Mouse (Mus musculus) thymus, postnatal 14 days (tissue): ENCODE data around the gene Ivns1abp.
A peak's percentile ranks its signal among the peaks of the same experiment; 100 is the strongest.
"Not testable (repeated sequence)": the region's sequence is repeated elsewhere in the genome, so short reads cannot be mapped to it uniquely, and the experiment has no call there.

ENCODE experiments used
- DNase-seq: peaks from one replicate; pipeline ENCODE4 v3.0.0; 2021

The Ivns1abp gene

DNA sequence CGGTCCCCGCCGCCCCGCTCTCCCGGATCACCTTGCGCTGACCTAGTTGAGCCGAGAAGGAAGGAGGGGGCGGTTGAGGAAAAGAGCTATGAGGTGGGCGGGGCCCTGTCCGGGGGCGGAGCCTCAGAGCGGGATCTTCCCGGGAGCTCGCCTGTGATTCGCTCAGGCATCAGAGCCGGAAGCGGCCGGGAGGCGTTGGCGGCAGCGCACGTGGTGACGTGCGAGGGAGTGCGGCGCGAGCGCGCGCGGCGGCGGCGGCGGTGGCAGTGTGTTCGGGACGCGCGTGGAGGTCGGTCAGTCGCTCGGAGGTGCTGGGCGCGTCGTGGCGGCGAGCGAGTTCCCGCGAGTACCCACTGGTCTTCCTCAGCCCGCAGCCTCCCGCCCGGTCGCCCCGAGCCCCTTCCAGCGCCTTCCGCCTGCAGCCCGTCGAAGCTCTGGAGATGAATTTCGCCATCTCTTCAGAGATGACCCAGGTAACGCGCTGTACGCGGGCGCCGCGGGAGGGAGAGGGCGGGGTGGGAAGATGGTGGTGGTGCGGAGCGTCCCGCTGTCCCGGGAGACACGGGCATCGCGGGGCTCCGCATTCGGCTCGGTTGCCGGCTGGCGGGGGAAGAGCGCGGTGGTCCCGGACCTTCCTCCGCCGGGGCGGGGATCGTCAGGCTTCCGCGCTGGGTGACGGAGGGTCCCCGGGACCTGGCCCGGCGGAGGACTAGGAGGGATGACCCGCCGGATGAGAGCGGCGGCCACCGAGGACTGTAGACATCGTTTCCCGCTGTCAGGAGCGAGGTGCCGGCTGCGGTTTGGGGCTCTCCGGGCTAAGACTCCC lies at the start of gene Ivns1abp:
Gene Ivns1abp (plus strand): TSS at position 195 of the 826 bp plus-strand sequence.
- DNase-seq = peak; percentile 100

DNA sequence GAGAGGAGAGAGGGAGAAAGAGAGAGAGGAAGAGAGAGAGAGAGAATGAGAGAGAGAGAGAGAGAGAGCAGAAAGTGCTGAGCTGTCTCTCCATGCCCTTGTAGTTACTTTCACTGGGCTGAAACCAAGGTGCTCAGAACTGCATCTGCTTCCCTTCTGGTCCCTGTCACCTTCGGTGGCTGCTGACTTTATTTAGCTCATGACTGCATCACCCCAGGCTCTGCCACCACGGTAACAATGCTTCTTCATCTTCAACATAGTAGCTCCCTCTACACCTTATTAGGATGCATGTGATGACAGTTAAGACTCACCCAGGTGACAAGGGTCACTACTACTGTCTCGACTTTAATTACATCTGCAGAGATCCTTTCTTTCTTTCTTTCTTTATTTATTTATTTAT lies 48.8 kb upstream of the Ivns1abp start:
- DNase-seq = no peak

DNA sequence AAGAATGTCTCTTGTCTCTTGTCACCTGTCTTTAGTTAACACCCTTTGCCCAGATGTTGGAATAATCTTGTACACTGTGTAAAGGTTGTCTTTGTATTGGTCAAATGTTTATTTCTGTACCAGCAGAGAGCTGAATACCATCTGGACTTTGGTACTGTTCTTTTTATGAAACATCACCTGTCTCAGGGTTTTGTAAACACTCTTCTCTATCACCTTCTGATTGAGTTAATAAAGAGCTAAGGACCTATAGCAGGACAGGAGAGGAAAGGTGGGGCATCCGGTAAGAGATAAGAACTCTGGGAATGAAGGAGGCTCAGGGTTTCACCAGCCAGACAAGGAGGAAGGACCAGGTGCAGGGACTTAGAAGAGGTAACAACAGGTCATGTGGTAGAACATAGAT lies 47.7 kb upstream of the Ivns1abp start:
- no peak for DNase-seq

DNA sequence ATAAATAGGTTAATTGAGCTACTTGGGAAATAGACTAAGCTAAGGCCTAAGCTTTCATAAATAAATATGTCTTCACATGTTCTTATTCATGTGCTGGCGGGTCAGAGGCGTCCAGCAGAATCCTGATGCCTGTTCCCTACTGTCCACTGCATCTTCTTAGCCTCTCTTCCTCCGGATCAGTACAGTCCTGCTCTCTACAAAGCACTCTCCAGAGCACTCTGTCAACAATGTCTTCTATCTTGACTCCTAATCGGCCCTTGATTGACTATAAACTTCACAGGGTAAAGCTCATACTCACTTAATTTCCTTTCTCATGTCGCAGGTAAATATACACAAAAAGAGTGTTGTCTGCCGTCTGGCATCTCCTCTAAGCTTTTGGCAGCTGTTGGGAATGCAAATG lies 47.3 kb upstream of the Ivns1abp start:
- no peak for DNase-seq

DNA sequence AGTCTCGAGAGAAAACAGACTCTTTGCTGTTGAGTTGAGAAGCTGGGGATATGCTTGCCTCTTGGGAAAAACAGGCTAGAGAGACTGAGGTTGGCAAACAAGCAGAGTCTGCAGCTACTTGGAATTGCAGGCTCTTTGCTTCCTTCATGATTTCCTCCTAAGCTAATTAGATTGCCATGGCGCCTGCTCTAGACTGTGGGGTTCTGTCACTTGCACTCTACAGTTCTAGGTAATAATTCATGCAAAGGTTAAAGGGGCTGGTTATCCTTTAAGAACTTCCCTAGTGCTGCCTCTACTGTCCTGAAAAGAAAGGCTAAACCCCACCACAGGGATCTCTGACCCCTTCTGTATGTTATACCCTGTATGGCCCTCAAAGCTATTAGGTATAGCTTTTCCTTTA lies 46.7 kb upstream of the Ivns1abp start:
- DNase-seq = no peak

DNA sequence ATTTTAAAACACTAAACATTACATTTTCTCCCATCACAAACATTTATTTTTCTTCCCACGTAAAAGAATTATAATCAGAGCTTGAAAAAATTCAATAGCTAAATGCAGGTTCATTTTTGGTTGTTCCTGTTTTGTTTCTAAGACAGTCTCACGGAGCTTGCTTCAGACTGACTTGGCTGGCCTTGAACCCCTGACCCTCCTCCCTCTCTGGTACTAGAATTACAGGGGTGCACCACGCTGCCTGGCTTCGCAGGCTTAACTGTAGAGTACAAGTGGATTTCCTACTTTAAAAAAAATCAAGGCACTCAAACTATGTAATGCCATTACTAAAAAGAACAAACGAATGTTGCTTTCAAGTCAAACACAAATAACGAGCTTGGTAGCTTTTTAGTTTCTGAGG lies 42.8 kb upstream of the Ivns1abp start:
- DNase-seq = no peak

DNA sequence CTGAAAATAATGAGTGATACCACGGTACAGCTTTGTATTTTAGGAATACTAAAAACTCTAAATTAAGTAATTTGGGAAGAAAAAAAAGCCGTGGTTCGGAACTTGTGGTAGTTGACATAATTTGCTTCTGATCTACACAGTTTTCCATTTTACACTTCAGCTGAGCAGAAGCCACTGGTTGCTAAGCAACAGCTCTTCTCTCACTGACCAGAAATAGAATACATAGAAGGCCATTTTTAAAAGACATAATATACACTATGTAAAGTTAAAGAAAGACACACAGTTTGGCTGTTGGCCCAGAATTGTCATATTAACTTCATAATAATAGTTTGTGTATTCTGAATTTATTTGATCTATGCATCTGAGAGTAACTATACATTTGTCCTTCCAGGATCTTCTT lies 42.4 kb upstream of the Ivns1abp start:
- no peak for DNase-seq

DNA sequence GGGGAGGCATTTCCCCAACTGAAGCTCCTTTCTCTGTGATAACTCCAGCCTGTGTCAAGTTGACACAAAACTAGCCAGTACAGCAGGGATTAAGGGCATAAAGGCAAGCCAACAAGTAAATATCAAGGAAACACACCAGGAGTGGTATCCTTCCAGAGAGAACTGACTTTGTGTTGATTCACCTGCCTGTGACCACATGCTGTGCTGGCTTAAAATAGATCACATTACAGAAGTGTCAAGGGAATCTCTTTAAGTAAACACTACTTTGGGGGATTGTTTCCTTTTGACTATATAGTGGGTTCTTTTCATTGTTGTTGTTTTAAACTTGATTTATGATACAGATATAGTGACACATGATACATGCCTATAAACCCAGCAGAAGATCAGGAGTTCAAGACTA lies 41.0 kb upstream of the Ivns1abp start:
- no peak for DNase-seq

DNA sequence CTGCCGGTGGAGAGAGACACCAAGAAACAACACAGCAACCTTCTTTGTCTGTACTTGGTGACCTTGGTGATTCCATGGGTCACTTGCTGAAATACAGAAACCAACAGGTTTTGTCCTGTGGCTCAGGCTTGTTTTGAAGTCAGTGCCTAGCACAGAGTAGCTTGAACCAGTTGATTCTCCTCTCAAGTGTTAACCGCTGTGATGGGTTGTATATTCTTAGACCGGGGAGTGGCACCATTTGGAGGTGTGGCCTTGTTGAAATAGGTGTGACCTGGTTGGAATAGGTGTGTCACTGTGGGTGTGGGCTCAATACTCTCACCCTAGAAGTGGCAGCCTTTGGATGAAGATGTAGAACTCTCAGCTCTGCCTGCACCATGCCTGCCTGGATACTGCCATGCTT lies 39.3 kb upstream of the Ivns1abp start:
- not testable (repeated sequence) for DNase-seq

DNA sequence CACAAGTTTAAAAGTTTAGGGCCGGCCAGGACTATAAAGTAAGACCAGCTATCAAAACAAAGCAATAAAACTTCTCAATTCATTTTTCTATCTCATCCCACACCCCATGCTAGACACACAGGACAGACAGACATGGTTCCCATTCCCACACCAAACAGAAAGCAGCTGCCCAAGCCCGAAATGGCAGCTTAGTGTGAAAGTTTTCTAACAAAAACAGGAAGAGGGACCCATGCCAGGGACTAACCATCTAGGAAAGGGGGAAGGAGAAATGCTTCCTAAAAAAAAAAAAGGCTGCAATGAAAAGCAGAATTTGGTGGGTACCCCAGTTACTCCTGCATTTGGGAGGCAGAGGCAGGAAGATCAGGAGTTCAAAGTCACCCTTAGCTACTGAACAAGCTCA lies 37.2 kb upstream of the Ivns1abp start:
- DNase-seq = no peak

DNA sequence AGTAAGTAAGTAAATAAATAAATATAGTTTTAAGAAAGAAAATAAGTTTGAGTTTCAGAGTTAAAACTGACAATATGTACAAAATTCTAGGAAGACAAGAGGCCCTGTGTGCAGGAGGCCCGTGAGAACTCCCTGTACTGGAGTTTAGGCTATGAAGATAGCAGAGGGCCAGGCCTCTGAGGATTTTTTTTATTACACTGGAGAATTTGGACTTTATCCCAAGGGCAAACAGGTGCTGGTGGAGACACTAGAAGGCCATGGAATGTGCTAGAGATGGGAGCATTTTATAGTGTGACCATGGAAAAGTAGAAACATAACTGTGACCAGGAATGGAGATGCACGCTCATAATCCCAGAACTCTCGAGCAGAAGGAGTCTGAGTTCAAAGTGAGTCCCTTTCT lies 36.5 kb upstream of the Ivns1abp start:
- DNase-seq = no peak

DNA sequence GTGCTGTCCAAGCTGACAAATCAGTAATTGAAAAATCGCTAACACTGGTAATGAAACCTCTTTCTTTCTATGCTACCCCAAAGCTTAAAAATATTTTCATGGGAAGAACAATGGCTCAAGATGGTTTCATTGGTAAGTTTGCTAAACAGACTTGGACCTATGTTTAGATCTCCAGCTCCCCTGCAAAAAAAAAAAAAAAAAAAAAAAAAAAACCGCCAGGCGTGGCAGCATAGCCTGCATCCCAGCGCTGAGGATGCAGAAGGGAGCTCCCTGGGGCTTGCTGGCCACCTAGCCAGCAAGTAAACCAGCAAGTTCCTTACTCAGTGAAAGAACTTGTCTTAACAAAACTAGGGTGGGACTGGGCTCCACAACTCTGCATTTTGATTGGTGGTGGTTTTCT lies 35.8 kb upstream of the Ivns1abp start:
- DNase-seq = no peak

DNA sequence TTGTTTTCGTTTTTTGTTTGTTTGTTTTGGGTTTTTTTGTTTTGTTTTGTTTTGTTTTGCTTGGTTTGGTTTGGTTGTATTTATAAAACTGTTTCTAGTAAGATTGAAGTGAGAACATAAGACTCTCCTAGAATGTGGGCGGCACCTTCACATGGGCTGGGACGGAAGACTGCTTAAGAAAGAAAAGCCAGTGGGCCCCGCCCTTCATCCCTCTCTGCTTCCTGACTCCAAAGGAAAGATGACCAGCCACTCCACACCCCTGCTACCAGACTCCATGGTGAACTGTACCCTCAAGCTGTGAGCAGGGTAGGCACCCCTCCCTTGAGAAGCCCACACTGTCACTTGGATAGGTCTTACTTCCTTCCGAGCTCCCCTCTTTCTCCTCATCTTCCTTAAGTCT lies 33.8 kb upstream of the Ivns1abp start:
- DNase-seq = no peak

DNA sequence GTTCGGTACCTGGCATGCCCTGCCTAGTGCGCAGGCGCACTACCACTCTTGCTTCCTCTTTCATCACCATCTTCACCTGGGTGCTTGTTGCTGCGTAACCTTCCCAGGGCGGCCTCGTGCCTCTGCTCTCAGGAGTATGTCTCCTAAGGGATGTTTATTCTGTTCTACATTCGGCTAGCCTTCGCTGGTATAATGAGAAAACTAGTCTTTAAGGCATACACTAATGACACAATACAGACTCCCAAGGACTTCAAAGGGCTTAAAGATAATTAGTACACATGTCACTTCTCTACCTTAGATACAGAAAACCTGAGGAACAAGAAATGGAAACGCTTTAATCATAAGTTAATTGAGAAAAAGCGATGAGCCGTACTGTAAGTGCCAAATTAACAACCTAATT lies 32.9 kb upstream of the Ivns1abp start:
- no peak for DNase-seq

DNA sequence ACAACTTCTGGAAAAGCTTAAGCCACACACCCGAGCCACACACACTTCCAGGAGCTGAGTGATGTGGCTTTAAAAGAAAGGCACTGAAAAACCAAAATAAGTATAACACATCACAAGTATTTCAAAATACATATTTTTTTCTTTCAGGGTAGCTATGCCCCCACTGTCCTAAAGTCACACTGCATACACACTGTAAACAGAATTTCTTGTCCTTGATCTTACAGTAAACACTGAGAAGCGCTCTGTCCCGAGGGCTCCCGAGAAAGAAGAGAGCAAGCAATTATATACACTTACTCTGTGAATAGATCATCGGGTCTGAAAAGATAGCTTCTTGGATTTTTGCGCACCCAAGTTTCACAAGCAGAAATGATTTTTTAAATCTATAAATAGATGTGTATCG lies 25.0 kb upstream of the Ivns1abp start:
- DNase-seq = no peak

DNA sequence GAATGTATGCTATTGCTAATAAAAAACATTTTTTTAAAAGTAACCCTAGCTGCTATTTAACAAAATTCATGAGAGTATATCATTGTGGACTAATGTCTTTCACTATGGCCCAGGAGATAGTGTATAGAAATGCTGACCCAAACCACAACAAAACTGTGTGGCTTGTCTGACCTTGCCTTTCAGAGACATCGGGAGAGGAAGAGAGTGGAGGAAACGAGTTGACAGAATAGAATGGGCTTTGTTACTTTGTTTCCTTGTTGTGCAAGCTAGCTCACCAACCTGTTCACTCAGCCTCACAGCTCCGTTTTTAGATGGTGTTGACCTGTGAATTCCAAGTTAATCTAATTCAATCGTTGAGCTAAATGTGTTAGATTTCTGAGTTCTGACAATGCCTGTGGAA lies 23.9 kb upstream of the Ivns1abp start:
- DNase-seq = no peak

DNA sequence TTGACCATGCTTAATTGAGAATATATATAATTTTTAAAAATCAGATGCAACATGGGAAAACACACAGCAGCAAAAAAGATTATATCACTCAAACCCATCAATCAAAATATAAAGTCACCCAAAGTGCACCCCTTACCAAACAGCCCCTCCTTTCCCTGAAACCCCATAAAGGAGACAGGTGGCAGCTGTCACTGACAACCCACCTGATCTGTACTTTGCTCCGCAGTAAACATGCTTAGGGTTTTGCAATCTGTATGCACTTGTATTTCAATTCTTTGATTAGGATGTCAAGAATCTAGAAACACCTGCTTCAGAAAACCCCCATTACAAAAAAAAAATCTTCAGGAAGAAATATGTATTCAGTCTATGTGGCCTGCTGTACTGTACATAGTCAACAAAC lies 18.9 kb upstream of the Ivns1abp start:
- DNase-seq = no peak

DNA sequence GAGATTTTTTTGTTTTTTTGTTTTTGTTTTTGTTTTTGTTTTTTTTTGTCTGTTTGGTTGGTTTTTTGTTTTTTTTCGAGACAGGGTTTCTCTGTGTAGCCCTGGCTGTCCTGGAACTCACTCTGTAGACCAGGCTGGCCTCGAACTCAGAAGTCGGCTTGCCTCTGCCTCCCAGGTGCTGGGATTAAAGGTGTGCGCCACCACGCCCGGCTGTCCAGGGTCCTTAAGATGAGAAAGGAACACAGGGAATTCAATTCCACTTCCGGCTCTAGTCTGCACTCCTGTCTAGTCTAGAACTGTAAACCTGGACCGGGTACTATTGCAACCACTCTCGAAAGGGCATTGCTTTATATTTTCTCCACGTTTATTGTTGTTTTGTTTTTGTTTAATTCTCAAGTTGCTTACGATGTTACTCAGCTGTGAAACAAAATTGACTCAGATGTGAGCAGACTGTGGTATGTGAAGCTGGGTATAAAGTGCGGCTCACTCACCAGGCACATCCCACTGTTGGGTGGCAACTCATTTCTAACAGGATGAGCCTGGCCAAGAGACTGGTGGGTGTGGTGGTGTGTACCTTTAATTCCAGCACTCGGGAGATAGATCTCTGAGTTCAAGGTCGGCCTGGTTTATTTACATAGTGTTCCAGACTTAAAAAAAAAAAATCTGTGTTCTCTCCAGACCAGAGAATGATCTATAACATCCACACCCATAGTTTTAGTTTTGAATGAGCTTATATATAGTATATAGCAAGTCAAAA lies 15.8 kb upstream of the Ivns1abp start:
- no peak for DNase-seq

DNA sequence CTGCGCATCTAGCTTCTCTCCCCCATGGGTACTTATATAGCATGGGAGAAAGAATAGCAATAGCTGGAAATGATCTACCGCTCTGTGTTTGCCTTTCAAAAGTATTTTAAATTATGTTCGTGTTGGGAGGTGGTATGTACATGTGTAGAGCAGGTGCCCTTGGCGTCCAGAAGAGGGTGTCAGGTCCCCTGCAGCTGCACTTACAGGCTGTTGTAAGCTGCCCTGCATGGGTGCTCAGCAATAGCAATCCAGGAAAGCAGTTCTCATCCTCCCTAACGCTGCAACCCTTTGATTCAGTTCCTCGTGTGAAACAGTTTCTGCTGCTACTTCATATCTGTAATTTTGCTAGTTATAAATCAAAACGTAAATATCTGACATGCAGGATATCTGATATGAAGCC lies 14.7 kb upstream of the Ivns1abp start:
- no peak for DNase-seq

DNA sequence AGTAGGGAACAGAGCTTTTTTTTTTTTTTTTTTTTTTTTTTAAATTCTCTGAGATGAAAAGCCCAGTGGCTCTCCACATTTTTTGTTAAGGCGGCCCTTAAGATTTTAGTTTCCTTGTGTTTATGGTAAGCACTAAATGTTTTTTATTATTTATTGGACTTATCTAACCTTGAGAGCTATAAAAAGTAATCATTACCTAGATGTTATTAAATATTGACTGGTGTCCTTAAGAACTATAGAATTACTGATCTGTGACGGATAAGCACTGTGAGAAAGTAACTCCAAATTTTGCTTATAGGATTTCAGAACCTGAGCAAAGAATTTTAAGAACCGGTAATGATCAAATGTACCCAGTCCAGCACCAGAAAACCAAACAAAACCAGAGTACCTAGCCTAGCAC lies 11.5 kb upstream of the Ivns1abp start:
- no peak for DNase-seq

DNA sequence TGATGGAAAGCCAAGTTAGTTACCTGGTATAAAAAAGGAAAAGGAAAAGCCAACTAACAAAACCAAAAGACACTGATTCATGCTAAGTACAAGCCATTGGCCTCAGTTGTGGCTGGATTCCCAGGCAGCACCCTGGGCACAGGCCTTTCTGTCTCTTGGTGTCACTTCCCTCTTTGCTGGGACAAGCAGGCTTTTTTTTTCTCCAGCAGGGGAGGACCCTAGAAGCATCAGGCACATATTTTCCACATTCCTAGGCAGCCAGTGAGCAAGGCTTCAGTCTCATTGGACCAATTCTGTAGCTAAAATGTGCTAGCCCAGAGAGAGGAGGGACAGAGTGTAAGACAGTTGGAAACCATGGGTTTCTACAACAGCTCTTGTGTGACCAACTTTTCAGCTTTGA lies 6.0 kb upstream of the Ivns1abp start:
- no peak for DNase-seq

DNA sequence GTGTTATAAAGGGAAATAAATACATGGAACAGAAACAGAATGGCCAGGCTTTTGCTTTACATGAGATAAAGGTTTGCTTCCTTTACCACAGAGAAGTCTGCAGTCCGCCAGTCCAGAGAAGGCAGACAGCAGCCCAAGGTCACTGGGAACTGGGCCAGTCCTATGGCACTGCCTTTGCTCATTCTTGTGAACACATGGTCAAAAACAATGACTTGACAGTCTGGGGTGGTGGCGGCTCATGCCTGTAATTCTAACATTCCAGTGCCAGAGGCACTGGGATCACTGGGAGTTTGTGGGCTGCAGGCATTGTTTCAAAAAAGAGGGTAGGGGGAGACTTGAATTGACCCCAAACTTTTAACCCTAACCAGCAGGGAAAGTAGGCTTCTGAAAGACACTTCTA lies 5.3 kb upstream of the Ivns1abp start:
- DNase-seq = no peak

DNA sequence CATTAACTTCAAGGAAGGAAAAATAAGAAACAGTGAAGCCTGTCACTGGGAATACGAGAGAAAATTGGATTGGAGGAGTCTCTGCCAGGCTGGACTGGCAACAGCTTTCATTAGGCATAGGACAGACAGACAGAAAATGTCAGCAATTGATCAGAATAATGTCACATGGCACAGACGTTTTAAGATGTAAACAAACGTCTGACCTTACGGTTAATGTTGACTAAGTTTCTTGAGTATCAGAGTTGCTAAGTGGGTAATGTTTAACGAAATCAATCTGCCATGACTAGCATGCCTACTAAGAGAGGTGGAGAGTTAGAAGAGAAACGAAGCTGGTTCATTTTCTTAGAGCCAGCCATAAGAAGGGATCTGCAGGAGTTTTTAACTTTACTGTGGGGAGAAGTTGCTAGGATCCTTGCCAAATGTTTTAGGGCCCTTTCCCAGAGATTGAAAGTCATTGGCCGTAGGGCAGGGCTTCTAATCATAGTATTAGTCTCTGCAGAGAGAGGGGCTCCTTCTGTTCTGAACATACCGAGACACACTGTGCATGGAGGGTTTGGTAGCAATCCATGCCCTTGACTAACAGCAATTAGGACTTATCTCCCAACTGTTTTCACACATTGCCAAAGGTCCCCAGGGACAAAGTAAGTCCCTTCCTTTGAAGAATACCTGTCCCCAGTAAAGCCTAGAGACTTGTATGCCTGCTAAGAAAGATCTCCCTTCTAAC lies 2.8 kb upstream of the Ivns1abp start:
- no peak for DNase-seq

DNA sequence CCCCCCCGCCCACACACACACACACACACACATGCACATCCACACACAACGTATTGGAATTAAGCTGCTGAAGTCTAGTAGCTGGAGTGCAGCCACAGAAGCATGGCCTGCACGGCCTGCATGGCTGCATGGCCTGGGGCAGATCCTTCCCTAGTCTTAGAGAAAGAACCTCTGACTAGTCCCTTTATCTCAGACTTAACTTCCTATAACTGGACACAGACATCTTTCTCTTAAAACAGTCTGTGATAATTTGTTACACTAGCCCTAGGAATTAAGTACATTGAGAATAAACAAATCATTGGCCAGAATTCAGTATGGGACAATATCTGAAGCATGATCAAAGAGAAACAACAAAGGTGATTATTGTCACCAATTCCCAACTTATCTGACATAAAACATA lies 2.0 kb upstream of the Ivns1abp start:
- no peak for DNase-seq
